Mouse (Mus musculus) liver, embryonic 12.5 days (tissue): ENCODE measurements at regions not wholly inside any gene's neighbourhood (a gene's known extent, or its start where the extent isn't known, plus 50 kb on each side); places are given as distances from the start of the nearest gene placed in this dataset. TPM values are rescaled to one million over a fixed set of nuclear protein-coding genes. Genes with fewer than 3 reads are reported as not detected.

Experiments used
- microRNA-seq: library from miRNA; unstranded; fragments of <30 nt; microRNA quantifications from one replicate; pipeline ENCODE4, GENCODE M21; 2017

Small RNA genes lying in the stretch of these regions (microRNA-seq; reads per million reads assigned to microRNA genes)
- gene Gm24054: not detected
